Mouse (Mus musculus): ENCODE measurements at regions not wholly inside any gene's neighbourhood (a gene's known extent, or its start where the extent isn't known, plus 50 kb on each side); places are given as distances from the start of the nearest gene placed in this dataset.
A peak's percentile ranks its signal among the peaks of the same experiment; 100 is the strongest.

DNA sequence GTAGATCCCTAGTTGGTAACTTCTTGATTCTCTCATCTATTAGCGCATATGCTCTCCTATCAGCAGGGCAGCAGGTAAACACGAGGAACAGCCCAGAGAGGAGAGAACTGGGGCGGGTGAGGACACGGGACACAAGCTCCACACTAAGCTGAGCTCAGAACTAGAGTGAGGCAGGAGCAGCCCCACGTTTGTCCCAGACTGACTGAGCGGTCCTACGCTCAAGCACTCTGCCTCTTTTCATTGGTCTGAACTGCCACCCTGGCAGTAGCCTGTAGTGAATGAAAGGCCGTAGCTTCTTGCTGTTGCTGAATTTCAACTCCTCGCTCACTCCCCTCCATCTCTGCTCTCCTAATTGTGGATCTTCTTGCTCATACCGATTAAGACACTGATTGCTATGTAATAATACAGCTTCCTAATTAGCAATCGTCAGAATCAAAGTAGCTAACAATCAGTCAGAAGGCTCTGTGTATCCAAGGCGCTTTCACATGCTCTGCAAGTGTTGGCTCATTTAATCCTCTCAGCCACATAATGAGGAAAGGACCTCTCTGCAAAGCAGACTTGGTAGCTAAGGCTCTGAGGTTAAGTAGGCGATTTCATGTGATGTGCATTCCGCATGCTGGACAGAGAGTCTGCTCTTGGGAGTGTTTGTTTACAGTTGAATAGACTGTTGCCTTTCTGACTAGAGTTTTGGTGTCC lies 77.1 kb downstream of the Thnsl1 start:
- Histone ChIP-seq H3K9me3 (ENCODE audit: low read length) (no peaks in the 10 kb centered on the region), H3K9ac (replicated peaks; ENCODE audit: low read length, poor library complexity, severe bottlenecking) (no peak overlapping the region), H3K36me3 (ENCODE audit: insufficient read depth, low read length) (no peaks in the 10 kb centered on the region), H3K27me3 (ENCODE audit: insufficient read depth, low read length) (no peaks in the 10 kb centered on the region), H3K4me3 (ENCODE audit: low read depth, low read length) (no peak overlapping the region), H3K4me2 (ENCODE audit: low read depth, low read length, poor library complexity, severe bottlenecking) (no peak overlapping the region), H3K4me1 (ENCODE audit: insufficient read depth, low read length) (no peaks in the 10 kb centered on the region), H3K27ac (ENCODE audit: low read depth, low read length) (no peak overlapping the region)
- TF ChIP-seq CTCF (IDR thresholded peaks at IDR 0.05), result no peak
- ATAC-seq (ENCODE audit: low FRiP score) (no peak), DNase-seq (ENCODE audit: low spot score) (no peak)
- WGBS, result 56% methylated on average over 14 of the region's 14 CpGs

- Histone ChIP-seq H3K36me3 (ENCODE audit: insufficient read depth, low read length) (no peaks in the 10 kb centered on the region), H3K27ac (ENCODE audit: low read depth, low read length) (no peak overlapping the region), H3K27me3 (ENCODE audit: insufficient read depth, low read length) (no peaks in the 10 kb centered on the region), H3K9ac (replicated peaks; ENCODE audit: low read length, poor library complexity, severe bottlenecking) (no peak overlapping the region), H3K9me3 (ENCODE audit: low read length) (no peaks in the 10 kb centered on the region), H3K4me3 (ENCODE audit: low read depth, low read length) (no peak overlapping the region), H3K4me1 (ENCODE audit: insufficient read depth, low read length) (no peaks in the 10 kb centered on the region), H3K4me2 (ENCODE audit: low read depth, low read length, poor library complexity, severe bottlenecking) (no peak overlapping the region)
- no peak for TF ChIP-seq CTCF (IDR thresholded peaks at IDR 0.05)
- WGBS, result 97% methylated on average over 3 of the region's 3 CpGs
- ATAC-seq (ENCODE audit: low FRiP score) (no peak), DNase-seq (ENCODE audit: low spot score) (no peak)
Observed at GRCm38 (mm10) chr2:21284881-21285280, 79.4 kb downstream of the Thnsl1 start.

DNA sequence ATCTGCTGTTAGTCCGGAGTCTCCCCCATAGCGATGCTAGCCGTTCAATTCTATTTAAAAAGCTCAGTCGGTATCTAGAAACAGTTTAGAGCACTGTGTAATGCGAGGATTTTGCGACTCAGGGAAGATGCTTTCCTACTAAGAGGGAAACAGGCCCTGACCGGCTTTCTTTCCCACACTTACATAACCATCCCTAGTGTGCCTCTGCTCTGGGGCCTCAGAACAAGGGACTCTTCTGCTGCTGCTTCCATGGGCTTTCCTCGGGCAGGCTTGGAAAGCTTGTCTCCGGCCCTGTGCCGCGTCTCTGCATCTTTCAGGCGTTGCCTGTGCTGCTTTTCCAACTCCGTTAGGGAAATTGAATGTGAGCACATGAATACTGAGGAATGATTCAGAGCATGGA lies 79.6 kb upstream of the Gpr158 start:
- Histone ChIP-seq H3K4me1 (ENCODE audit: insufficient read depth, low read length) (peaks cover 4% of the 10 kb centered on the region; the same call in 1 of the 2 replicates), H3K27ac (ENCODE audit: low read depth, low read length) (no peak overlapping the region), H3K4me2 (ENCODE audit: low read depth, low read length, poor library complexity, severe bottlenecking) (no peak overlapping the region), H3K36me3 (ENCODE audit: insufficient read depth, low read length) (no peaks in the 10 kb centered on the region), H3K9me3 (ENCODE audit: low read length) (no peaks in the 10 kb centered on the region), H3K27me3 (ENCODE audit: insufficient read depth, low read length) (no peaks in the 10 kb centered on the region), H3K9ac (replicated peaks; ENCODE audit: low read length, poor library complexity, severe bottlenecking) (no peak overlapping the region), H3K4me3 (ENCODE audit: low read depth, low read length) (no peak overlapping the region)
- DNase-seq (ENCODE audit: low spot score) (no peak), ATAC-seq (ENCODE audit: low FRiP score) (no peak)
- no peak for TF ChIP-seq CTCF (IDR thresholded peaks at IDR 0.05)
- WGBS, result 74% methylated on average over 13 of the region's 13 CpGs

GRCm38 (mm10) chr2:21292669-21293151 lies 74.6 kb upstream of the Gpr158 start:
- H3K4me1 ChIP-seq (ENCODE audit: insufficient read depth, low read length), result peaks cover 7% of the 10 kb centered on the region; the same call in 1 of the 2 replicates
- no peak overlapping the region for H3K4me3 ChIP-seq (ENCODE audit: low read depth, low read length)
- H3K4me2 ChIP-seq (ENCODE audit: low read depth, low read length, poor library complexity, severe bottlenecking), result no peak overlapping the region
- no peak for TF ChIP-seq CTCF (IDR thresholded peaks at IDR 0.05)
- H3K9me3 ChIP-seq (ENCODE audit: low read length), result no peaks in the 10 kb centered on the region
- peak; percentile 92 for DNase-seq (ENCODE audit: low spot score)
- H3K9ac ChIP-seq (replicated peaks; ENCODE audit: low read length, poor library complexity, severe bottlenecking), result no peak overlapping the region
- ATAC-seq (ENCODE audit: low FRiP score), result peak; percentile 90
- peak overlapping the region; percentile 43; the same call in 1 of the 2 replicates for H3K27ac ChIP-seq (ENCODE audit: low read depth, low read length)
- no peaks in the 10 kb centered on the region for H3K36me3 ChIP-seq (ENCODE audit: insufficient read depth, low read length)
- 18% methylated on average over 2 of the region's 2 CpGs for WGBS
- no peaks in the 10 kb centered on the region for H3K27me3 ChIP-seq (ENCODE audit: insufficient read depth, low read length)

DNA sequence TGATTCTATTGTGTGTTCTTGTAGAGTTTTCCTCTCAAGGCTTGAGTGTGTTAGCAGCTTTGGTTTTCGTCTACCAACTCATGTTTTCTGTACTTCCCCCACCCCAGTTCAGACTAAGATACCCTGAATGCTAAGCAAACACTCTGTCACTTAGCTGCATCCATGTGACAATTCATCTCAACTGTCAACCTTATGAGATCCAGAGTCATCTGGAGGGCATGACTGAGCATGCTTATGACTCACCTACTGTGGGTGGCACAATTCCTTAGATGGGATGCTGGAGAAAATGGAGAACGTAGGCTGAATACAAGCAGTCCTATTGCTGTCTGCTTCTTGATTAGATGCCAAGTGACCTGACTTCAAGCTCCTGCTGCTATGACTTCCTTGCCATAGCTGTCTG lies 73.3 kb upstream of the Gpr158 start:
- Histone ChIP-seq H3K4me1 (ENCODE audit: insufficient read depth, low read length) (peaks cover 7% of the 10 kb centered on the region; the same call in 1 of the 2 replicates), H3K4me2 (ENCODE audit: low read depth, low read length, poor library complexity, severe bottlenecking) (no peak overlapping the region), H3K27ac (ENCODE audit: low read depth, low read length) (no peak overlapping the region), H3K4me3 (ENCODE audit: low read depth, low read length) (no peak overlapping the region), H3K9ac (replicated peaks; ENCODE audit: low read length, poor library complexity, severe bottlenecking) (no peak overlapping the region), H3K27me3 (ENCODE audit: insufficient read depth, low read length) (no peaks in the 10 kb centered on the region), H3K36me3 (ENCODE audit: insufficient read depth, low read length) (no peaks in the 10 kb centered on the region), H3K9me3 (ENCODE audit: low read length) (no peaks in the 10 kb centered on the region)
- ATAC-seq (ENCODE audit: low FRiP score) (no peak), DNase-seq (ENCODE audit: low spot score) (no peak)
- WGBS, result 86% methylated on average over 2 of the region's 2 CpGs
- TF ChIP-seq CTCF (IDR thresholded peaks at IDR 0.05), result no peak

- no peak for ATAC-seq (ENCODE audit: low FRiP score)
- no peak overlapping the region for H3K4me2 ChIP-seq (ENCODE audit: low read depth, low read length, poor library complexity, severe bottlenecking)
- H3K4me1 ChIP-seq (ENCODE audit: insufficient read depth, low read length), result no peaks in the 10 kb centered on the region
- H3K9me3 ChIP-seq (ENCODE audit: low read length), result no peaks in the 10 kb centered on the region
- DNase-seq (ENCODE audit: low spot score), result no peak
- WGBS, result 87% methylated on average over 5 of the region's 5 CpGs
- no peaks in the 10 kb centered on the region for H3K36me3 ChIP-seq (ENCODE audit: insufficient read depth, low read length)
- TF ChIP-seq CTCF (IDR thresholded peaks at IDR 0.05), result no peak
- H3K27ac ChIP-seq (ENCODE audit: low read depth, low read length), result no peak overlapping the region
- H3K27me3 ChIP-seq (ENCODE audit: insufficient read depth, low read length), result no peaks in the 10 kb centered on the region
- H3K9ac ChIP-seq (replicated peaks; ENCODE audit: low read length, poor library complexity, severe bottlenecking), result no peak overlapping the region
- H3K4me3 ChIP-seq (ENCODE audit: low read depth, low read length), result no peak overlapping the region
Observed at GRCm38 (mm10) chr2:21299681-21300080, 67.7 kb upstream of the Gpr158 start.
